Mouse (Mus musculus) heart, adult 8-10 months (tissue): ENCODE measurements around the gene Cenpa. TPM values are rescaled to one million over a fixed set of nuclear protein-coding genes. Genes with fewer than 3 reads are reported as not detected.

Source experiments
- DNase-seq: peaks from one replicate; pipeline ENCODE4 v3.0.0; 2022; ENCODE audit warnings: low spot score
- total RNA-seq, 4 experiments: library from RNA; stranded (reverse); gene quantifications; 2 replicates each; pipeline ENCODE4 v1.2.4; 2022

Gene Cenpa
- total RNA-seq: 10 to 100 TPM; 50.6 to 80.0 (median 64.5) TPM

GRCm38 (mm10) chr5:30666391-30667195 is at the start of gene Cenpa:
TSS of gene Cenpa (plus strand) at chr5:30666777.
- peak; percentile 98 for DNase-seq

- DNase-seq: no peak
Observed at GRCm38 (mm10) chr5:30617357-30617756, 49.2 kb upstream of the Cenpa start.

DNA sequence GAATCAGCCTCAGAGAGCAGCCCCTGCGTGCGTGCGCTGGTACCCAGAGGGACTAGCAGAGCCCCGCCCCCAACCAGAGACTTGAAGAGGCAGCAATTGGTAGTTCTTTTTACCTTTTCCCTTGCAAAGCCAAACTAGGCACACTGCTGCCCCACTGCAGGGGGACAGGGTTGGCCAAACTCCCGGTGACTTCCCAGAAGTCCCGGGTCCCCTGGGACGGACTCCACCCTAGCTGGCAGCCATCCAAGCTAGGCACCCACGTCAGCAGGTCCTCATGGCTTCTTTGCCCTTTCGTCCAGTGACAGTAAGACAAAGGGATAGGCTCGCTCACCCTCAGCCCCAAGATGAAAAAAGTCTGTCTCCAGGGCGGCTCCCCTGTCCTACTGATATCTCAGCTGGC is 48.7 kb upstream of the Cenpa start:
- DNase-seq: peak; percentile 62

- DNase-seq: no peak
Observed at GRCm38 (mm10) chr5:30618376-30619003, 48.1 kb upstream of the Cenpa start.

GRCm38 (mm10) chr5:30619211-30619610 is 47.4 kb upstream of the Cenpa start:
- no peak for DNase-seq

DNA sequence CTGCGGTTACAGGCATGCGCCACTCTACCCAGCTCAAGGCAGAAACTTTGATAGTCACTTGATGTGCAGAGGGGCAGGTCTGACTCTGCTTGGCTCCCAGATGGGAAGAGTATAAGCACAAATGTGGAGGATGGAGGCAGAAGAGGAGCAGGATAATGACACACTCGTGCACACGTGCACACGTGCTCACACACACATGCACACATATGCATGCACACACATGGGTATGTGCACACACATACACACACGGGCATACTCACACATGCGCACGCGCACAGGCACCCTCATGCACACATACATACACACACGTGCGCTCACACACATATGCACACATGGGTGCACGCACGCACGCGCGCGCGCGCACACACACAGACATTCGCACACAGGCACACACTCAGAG is 46.0 kb upstream of the Cenpa start:
- DNase-seq: no peak

DNA sequence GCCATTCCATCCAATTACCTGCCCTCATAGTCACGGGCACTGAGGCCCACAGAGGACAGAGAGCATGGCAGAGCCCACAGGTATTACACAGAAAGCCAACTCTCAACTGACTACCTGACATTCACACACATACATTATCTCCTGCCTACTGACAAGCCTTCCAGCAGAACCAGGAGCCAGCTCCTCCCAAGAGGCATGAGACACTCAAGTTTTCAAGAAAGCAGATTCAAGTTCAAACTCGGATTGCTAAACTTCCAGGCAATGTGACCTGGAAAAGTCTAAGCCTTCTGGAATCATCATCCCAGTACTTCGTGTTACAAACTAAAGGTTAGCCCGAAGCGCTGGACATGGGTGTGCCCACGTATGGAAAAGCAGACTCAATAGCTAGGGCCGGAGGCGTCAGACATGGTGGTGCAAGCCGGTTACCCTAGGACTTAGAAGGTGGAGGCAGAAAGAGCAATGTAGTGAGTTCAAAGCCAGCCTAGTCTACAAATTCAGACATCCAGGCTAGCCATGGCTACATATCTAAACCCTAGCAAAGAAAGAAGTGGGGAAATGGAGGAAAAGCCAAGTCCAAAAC is 45.3 kb upstream of the Cenpa start:
- no peak for DNase-seq

DNA sequence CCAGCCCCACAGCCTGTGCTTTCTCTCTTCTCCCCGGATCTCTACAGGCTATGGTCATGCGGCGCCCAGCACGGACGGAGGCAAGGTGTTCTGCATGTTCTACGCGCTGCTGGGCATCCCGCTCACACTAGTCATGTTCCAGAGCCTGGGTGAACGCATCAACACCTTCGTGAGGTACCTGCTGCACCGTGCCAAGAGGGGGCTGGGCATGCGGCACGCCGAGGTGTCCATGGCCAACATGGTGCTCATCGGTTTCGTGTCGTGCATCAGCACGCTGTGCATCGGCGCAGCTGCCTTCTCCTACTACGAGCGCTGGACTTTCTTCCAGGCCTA is 44.8 kb upstream of the Cenpa start:
- DNase-seq: no peak

DNA sequence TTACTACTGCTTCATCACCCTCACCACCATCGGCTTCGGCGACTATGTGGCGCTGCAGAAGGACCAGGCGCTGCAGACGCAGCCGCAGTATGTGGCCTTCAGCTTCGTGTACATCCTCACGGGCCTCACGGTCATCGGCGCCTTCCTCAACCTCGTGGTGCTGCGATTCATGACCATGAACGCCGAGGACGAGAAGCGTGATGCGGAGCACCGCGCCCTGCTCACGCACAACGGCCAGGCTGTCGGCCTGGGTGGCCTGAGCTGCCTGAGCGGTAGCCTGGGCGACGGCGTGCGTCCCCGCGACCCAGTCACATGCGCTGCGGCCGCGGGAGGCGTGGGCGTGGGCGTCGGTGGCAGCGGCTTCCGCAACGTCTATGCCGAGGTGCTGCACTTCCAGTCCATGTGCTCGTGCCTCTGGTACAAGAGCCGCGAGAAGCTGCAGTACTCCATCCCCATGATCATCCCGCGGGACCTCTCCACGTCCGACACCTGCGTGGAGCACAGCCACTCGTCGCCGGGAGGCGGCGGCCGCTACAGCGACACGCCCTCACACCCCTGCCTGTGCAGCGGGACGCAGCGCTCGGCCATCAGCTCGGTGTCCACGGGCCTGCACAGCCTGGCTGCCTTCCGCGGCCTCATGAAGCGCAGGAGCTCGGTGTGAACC is 44.3 kb upstream of the Cenpa start:
- DNase-seq: no peak

DNA sequence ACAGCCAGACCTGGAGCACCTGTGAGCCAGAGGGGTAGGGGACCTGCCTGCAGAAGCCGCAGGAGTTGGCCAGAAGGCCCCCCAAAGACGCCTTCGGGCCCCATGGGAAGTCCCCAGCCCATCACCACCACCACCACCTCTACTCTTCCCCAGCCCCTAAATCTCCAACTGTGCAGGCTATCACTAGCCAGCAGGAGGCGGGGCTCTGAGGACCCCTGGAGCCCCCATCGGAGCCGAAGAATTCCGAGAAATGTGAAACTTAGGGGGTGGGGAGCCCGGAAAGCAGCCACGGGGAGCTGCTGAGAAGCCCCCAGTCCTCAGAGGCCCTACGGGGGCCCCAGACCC is 43.8 kb upstream of the Cenpa start:
- no peak for DNase-seq

- DNase-seq: no peak
Observed at GRCm38 (mm10) chr5:30623380-30623779, 43.2 kb upstream of the Cenpa start.

DNA sequence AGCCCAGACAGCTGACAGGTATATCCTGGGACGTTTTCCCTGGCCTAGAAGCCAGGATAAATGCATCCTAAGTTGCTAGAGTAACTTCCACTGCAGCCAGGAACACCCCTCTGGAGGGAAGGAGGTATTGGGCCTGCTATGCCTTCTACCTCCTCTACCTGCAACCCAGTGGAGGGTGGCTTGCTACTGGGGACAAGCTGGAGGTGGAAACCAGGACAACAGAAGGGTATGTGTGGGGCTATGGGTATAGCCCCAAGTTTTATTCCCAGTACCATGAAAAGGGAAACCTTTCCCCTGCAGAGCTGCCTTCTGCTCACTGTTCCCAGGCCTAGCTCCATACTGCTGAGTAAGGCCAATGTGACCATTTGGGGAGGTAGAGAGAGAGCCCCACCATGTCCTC is 42.3 kb upstream of the Cenpa start:
- DNase-seq: no peak

GRCm38 (mm10) chr5:30624908-30625307 is 41.7 kb upstream of the Cenpa start:
- DNase-seq: no peak

DNA sequence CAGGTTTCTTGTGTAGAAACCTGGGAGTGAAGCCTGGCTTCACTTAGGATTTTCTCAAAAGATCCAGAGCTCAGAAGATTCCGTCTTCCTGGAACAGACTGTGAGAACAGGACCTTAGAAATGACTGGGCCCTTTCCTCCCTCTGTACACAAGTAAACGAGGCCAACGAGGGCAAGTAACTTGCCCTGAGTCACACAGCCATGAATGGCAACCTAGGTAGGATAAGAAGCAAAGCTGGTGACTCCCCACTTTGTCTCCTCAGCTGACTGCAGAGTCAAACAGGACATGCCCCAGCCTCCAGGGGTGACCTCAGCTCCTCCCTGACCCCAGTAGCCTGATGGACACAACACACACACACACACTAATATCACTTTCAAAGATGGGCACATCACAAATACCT is 41.2 kb upstream of the Cenpa start:
- DNase-seq: no peak

- no peak for DNase-seq
Observed at GRCm38 (mm10) chr5:30626331-30627105, 40.1 kb upstream of the Cenpa start.

- DNase-seq: no peak
Observed at GRCm38 (mm10) chr5:30628511-30628910, 38.1 kb upstream of the Cenpa start.

DNA sequence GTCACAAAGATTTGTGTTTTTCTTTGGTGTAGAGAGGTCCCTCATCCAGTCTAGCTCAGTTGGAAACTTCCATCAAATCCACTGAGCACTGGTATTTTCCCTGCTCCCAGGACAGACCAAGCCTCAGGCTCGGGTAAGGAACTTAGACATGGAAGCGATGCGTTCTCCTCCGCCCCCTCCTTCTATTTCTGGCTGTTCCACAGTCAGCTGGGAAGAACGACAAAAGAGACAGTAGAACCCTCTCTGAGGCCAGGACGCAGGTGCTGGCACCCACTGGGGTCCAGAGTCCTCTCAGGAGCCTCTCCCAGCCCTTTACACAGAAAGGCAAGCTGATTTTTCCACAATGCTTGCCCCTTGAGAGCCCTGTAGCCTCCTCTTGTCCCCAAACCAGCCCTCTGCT is 36.2 kb upstream of the Cenpa start:
- no peak for DNase-seq

DNA sequence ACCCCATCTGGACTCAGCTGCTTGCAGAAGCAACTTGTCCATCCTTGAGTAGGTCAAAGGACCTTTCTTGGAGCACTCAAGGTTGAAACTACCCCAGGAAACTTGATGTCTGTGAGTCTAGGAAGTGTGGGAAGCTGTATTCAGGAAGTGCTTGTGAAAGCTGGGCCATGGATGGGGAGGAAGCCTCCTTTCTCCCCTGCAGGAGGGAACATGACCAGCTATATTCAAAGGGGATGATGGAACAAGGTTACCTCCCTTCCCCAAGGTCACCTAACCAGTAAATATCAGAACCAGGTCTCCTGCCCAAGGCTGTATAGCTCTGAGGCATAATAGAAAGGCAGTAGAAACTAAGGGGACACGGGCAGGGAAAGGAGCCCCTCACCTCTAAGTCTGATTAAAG is 34.4 kb upstream of the Cenpa start:
- DNase-seq: no peak

DNA sequence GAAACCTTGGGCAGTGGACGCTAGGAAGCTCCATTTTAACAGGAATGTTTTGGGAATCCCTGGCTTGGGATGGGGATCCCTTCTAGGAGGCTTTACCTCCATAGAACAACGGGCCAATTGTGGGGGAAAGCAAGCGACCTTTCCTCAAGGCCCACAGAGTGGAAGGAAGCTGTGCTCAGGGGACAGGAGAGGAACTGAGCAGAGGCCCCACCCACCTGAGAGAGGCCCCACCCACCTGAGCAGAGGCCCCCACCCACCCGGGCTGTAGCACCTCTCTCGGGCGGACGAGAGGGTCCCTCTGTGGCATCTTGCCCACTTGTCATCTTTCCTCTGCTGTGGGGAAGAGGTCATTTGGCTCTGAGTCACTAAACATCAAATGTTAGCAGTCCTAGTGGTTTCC is 29.6 kb upstream of the Cenpa start:
- DNase-seq: no peak

GRCm38 (mm10) chr5:30638041-30638440 is 28.5 kb upstream of the Cenpa start:
- DNase-seq: peak; percentile 76

- DNase-seq: peak; percentile 42
Observed at GRCm38 (mm10) chr5:30643477-30644179, 22.9 kb upstream of the Cenpa start.
